Mouse (Mus musculus): ENCODE data around the gene Cox4i2.

DNA sequence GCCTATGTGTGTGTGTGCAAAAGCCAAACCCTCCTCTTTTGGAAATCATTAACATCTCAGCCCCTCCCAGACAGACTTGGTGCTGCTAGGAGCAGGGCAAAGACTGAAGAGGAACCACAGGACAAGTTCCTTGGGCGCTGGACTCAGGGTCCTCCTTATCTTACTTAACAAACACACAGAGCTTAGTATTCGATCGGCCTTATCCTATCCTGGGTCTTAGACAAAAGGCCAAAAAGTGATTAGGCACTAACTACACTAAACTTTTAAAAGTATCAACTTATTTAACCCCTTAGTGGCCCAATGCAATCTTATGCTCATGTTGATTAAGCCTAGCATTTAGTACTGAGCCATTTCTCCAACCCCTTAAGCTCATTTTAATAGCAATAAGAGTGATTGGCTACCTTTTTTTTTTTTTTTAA, 14.1 kb upstream of the Cox4i2 start:
- TF ChIP-seq CTCF (IDR thresholded peaks at IDR 0.05; ENCODE audit: low read depth, low read length) (no peak), TAL1 (conservative IDR thresholded peaks at IDR 0.05; ENCODE audit: low read depth, low read length) (peak; percentile 54)
